Mouse (Mus musculus) lung, embryonic 16.5 days (tissue): ENCODE data around the gene Hipk4. TPM values are rescaled to one million over a fixed set of nuclear protein-coding genes. Genes with fewer than 3 reads are reported as not detected.
A peak's percentile ranks its signal among the peaks of the same experiment; 100 is the strongest.

Experiments
- ATAC-seq: fragments of 200-750 bp; cut with Nextera tagmentation; 2 replicates; pipeline ENCODE4 v1.8.0; 2017; ENCODE audit warnings: low read depth, mild to moderate bottlenecking, moderate library complexity
- H3K27ac ChIP-seq: fragments of 300-500 bp; sonication (generic); 2 replicates; pipeline ENCODE4 v1.5.1; 2014; ENCODE audit warnings: mild to moderate bottlenecking, control low read depth, low read length
- H3K27me3 ChIP-seq: fragments of 300-500 bp; sonication (generic); 2 replicates; pipeline ENCODE4 v1.6.1; 2014; ENCODE audit warnings: low read depth, low read length, mixed read lengths; ENCODE audit not compliant: control insufficient read depth, insufficient read depth
- H3K36me3 ChIP-seq: fragments of 300-500 bp; sonication (generic); 2 replicates; pipeline ENCODE4 v1.6.1; 2014; ENCODE audit warnings: low read length; ENCODE audit not compliant: control insufficient read depth, insufficient read depth
- H3K4me1 ChIP-seq: fragments of 300-500 bp; sonication (generic); replicated peaks from 2 replicates; pipeline ENCODE4 v1.6.1; 2014; ENCODE audit warnings: low read length, mixed read lengths; ENCODE audit not compliant: control insufficient read depth, insufficient read depth
- H3K4me2 ChIP-seq: fragments of 300-500 bp; sonication (generic); 2 replicates; pipeline ENCODE4 v1.6.1; 2014; ENCODE audit warnings: low read depth, low read length, control low read depth
- H3K4me3 ChIP-seq: fragments of 300-500 bp; sonication (generic); 2 replicates; pipeline ENCODE4 v1.5.1; 2014; ENCODE audit warnings: mild to moderate bottlenecking, low read length, control low read depth
- H3K9ac ChIP-seq: fragments of 300-500 bp; sonication (generic); 2 replicates; pipeline ENCODE4 v1.6.1; 2014; ENCODE audit warnings: low read length, control low read depth
- H3K9me3 ChIP-seq: fragments of 300-500 bp; sonication (generic); 2 replicates; pipeline ENCODE4 v1.6.1; 2016; ENCODE audit warnings: low read length; ENCODE audit not compliant: control insufficient read depth
- WGBS: fragments of 180-500 bp; shearing (Covaris S2); extraction: QIAGEN DNeasy Blood & Tissue Kit; methylation state at CpG from one replicate; pipeline ENCODE4 v1.1.7; 2014; 5-methylcytosine and 5-hydroxymethylcytosine counted together
- polyA plus RNA-seq: library from polyadenylated mRNA; unstranded; fragments of >200 nt; fragmentation: Nextera tagmentation; extraction: Ambion mirVana; gene quantifications from 2 replicates; pipeline ENCODE4 v1.2.1, GENCODE M21; 2015

Hipk4 gene
- polyA plus RNA-seq, 1 experiment from 2014 or later: 0.72 TPM

- H3K9me3 ChIP-seq: no peaks in the 10 kb centered on the region
- no peak overlapping the region for H3K4me3 ChIP-seq
- H3K27me3 ChIP-seq: no peaks in the 10 kb centered on the region
- H3K27ac ChIP-seq: no peak overlapping the region
- H3K9ac ChIP-seq: no peak overlapping the region
- 95% methylated on average over 2 of the region's 2 CpGs for WGBS
- peaks cover 13% of the 10 kb centered on the region for H3K4me1 ChIP-seq
- H3K4me2 ChIP-seq: no peak overlapping the region
- no peak for ATAC-seq
- H3K36me3 ChIP-seq: no peaks in the 10 kb centered on the region
Measured at GRCm38 (mm10) chr7:27510809-27511208, 12.3 kb upstream of the Hipk4 start.

GRCm38 (mm10) chr7:27514961-27515360 is 8.1 kb upstream of the Hipk4 start:
- 69% methylated on average over 9 of the region's 9 CpGs for WGBS
- ATAC-seq: 0 out of 2 replicates have a peak, but pooled peaks have one; percentile 29

GRCm38 (mm10) chr7:27518314-27518713 is 4.8 kb upstream of the Hipk4 start:
- no peaks in the 10 kb centered on the region for H3K27me3 ChIP-seq
- no peak overlapping the region for H3K27ac ChIP-seq
- H3K36me3 ChIP-seq: peaks cover 7% of the 10 kb centered on the region
- H3K4me2 ChIP-seq: no peak overlapping the region
- H3K4me3 ChIP-seq: no peak overlapping the region
- H3K9ac ChIP-seq: no peak overlapping the region
- 83% methylated on average over 9 of the region's 9 CpGs for WGBS
- H3K4me1 ChIP-seq: peaks cover 3% of the 10 kb centered on the region
- ATAC-seq: no peak
- H3K9me3 ChIP-seq: peaks cover 5% of the 10 kb centered on the region

More at GRCm38 (mm10) chr7:27514961-27515360, 8.1 kb upstream of the Hipk4 start:
- H3K4me3 ChIP-seq: no peak overlapping the region
- H3K27ac ChIP-seq: no peak overlapping the region
- peaks cover 7% of the 10 kb centered on the region for H3K36me3 ChIP-seq
- no peaks in the 10 kb centered on the region for H3K27me3 ChIP-seq
- peaks cover 4% of the 10 kb centered on the region for H3K9me3 ChIP-seq
- H3K9ac ChIP-seq: no peak overlapping the region
- H3K4me2 ChIP-seq: no peak overlapping the region
- no peaks in the 10 kb centered on the region for H3K4me1 ChIP-seq

GRCm38 (mm10) chr7:27520104-27520503 is 3.0 kb upstream of the Hipk4 start:
- Histone ChIP-seq H3K4me3 (no peak overlapping the region), H3K4me2 (no peak overlapping the region), H3K36me3 (peaks cover 7% of the 10 kb centered on the region), H3K27ac (no peak overlapping the region), H3K9ac (no peak overlapping the region), H3K4me1 (peaks cover 3% of the 10 kb centered on the region), H3K27me3 (no peaks in the 10 kb centered on the region), H3K9me3 (peaks cover 5% of the 10 kb centered on the region)
- ATAC-seq: no peak

GRCm38 (mm10) chr7:27520599-27520998 is 2.5 kb upstream of the Hipk4 start:
- 50% methylated on average over 1 of the region's 1 CpGs for WGBS
- H3K4me3 ChIP-seq: no peak overlapping the region
- peaks cover 5% of the 10 kb centered on the region for H3K9me3 ChIP-seq
- no peaks in the 10 kb centered on the region for H3K27me3 ChIP-seq
- peaks cover 3% of the 10 kb centered on the region for H3K4me1 ChIP-seq
- no peak overlapping the region for H3K9ac ChIP-seq
- no peak overlapping the region for H3K4me2 ChIP-seq
- H3K27ac ChIP-seq: no peak overlapping the region
- no peak for ATAC-seq
- H3K36me3 ChIP-seq: peaks cover 7% of the 10 kb centered on the region

- Histone ChIP-seq H3K27me3 (no peaks in the 10 kb centered on the region), H3K4me1 (peaks cover 4% of the 10 kb centered on the region), H3K9ac (no peak overlapping the region), H3K4me2 (no peak overlapping the region), H3K4me3 (no peak overlapping the region), H3K27ac (no peak overlapping the region), H3K9me3 (peaks cover 5% of the 10 kb centered on the region), H3K36me3 (peaks cover 4% of the 10 kb centered on the region; the same call in 1 of the 2 replicates)
- no peak for ATAC-seq
- WGBS: 92% methylated on average over 13 of the region's 13 CpGs
Measured at GRCm38 (mm10) chr7:27523805-27524204, 738 bp downstream of the Hipk4 start.

- Histone ChIP-seq H3K9me3 (no peaks in the 10 kb centered on the region), H3K27ac (no peak overlapping the region), H3K9ac (no peak overlapping the region), H3K4me1 (0 out of 2 replicates have a peak, but pooled peaks cover 2% of the 10 kb centered on the region), H3K27me3 (no peaks in the 10 kb centered on the region), H3K4me2 (no peak overlapping the region), H3K36me3 (no peaks in the 10 kb centered on the region), H3K4me3 (no peak overlapping the region)
- ATAC-seq: peak; percentile 79
- WGBS: 19% methylated on average over 10 of the region's 10 CpGs
Measured at GRCm38 (mm10) chr7:27526039-27526827, 3.2 kb downstream of the Hipk4 start.

GRCm38 (mm10) chr7:27529070-27529469 is 6.0 kb downstream of the Hipk4 start:
- H3K36me3 ChIP-seq: peaks cover 10% of the 10 kb centered on the region
- H3K27ac ChIP-seq: no peak overlapping the region
- H3K27me3 ChIP-seq: no peaks in the 10 kb centered on the region
- no peak overlapping the region for H3K4me2 ChIP-seq
- H3K4me1 ChIP-seq: 0 out of 2 replicates have a peak, but pooled peaks cover 2% of the 10 kb centered on the region
- no peak overlapping the region for H3K4me3 ChIP-seq
- WGBS: 74% methylated on average over 21 of the region's 21 CpGs
- no peak overlapping the region for H3K9ac ChIP-seq
- no peak for ATAC-seq
- H3K9me3 ChIP-seq: no peaks in the 10 kb centered on the region

- peaks cover 10% of the 10 kb centered on the region for H3K36me3 ChIP-seq
- WGBS: 86% methylated on average over 3 of the region's 3 CpGs
Measured at GRCm38 (mm10) chr7:27530937-27531336, 7.9 kb downstream of the Hipk4 start.

More at GRCm38 (mm10) chr7:27530937-27531336, 7.9 kb downstream of the Hipk4 start:
- no peak overlapping the region for H3K9ac ChIP-seq
- no peaks in the 10 kb centered on the region for H3K27me3 ChIP-seq
- no peak for ATAC-seq
- no peak overlapping the region for H3K4me2 ChIP-seq
- no peaks in the 10 kb centered on the region for H3K9me3 ChIP-seq
- H3K4me3 ChIP-seq: no peak overlapping the region
- 0 out of 2 replicates have a peak, but pooled peaks cover 2% of the 10 kb centered on the region for H3K4me1 ChIP-seq
- H3K27ac ChIP-seq: no peak overlapping the region
